Mouse (Mus musculus) cortical plate, adult 2 months (tissue): ENCODE data around the gene Tbc1d22a. TPM values are rescaled to one million over a fixed set of nuclear protein-coding genes. Genes with fewer than 3 reads are reported as not detected.

Experiments used
- H3K27ac ChIP-seq: fragments of 200-500 bp; 2 replicates; pipeline ENCODE4 v1.5.1; 2012; ENCODE audit warnings: low read length, control low read depth, inconsistent platforms; ENCODE audit not compliant: insufficient read depth
- H3K4me1 ChIP-seq: fragments of 200-500 bp; 2 replicates; pipeline ENCODE4 v1.6.1; 2011; ENCODE audit warnings: low read length; ENCODE audit not compliant: control insufficient read depth, insufficient read depth
- H3K4me3 ChIP-seq: fragments of 200-500 bp; 2 replicates; pipeline ENCODE4 v1.5.1; 2011; ENCODE audit warnings: mild to moderate bottlenecking, low read length, control low read depth; ENCODE audit not compliant: insufficient read depth
- CTCF ChIP-seq: fragments of 200-500 bp; IDR thresholded peaks from 2 replicates; pipeline ENCODE4 v1.5.1; 2011; ENCODE audit warnings: mild to moderate bottlenecking, control low read depth, low read length; ENCODE audit not compliant: insufficient read depth; ENCODE audit errors: extremely low read depth
- POLR2A ChIP-seq: fragments of 200-500 bp; IDR thresholded peaks from 2 replicates; pipeline ENCODE4 v1.6.1; 2011; ENCODE audit warnings: mild to moderate bottlenecking, low read length, control low read depth; ENCODE audit not compliant: insufficient read depth; ENCODE audit errors: extremely low read depth
- polyA plus RNA-seq: library from polyadenylated mRNA; depleted of rRNA; stranded (reverse); fragments of >200 nt; gene quantifications from 2 replicates; pipeline ENCODE4 v1.2.3, GENCODE M21; 2012

Gene Tbc1d22a
- polyA plus RNA-seq, 1 experiment: 33.9 TPM

DNA sequence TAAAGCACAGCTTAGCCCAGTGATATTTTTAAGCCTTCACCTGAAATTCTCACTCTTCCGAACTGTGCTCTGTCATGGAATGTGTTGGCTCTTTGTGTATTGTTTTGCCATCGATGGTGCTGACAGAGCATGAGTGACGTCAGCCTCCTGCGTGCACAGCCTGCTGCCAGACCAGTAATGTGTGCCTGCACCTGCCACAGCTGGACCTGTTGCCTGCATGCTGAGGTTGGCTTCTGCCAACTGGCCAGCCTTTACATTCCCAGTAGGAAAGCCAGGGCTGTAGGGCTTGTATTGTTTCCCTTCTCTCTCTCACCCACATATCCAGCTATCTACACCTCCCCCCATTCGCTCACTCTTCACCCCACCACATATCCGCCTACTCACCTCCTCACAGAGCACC is 262.2 kb downstream of the Tbc1d22a start:
- Histone ChIP-seq H3K27ac (no peak overlapping the region), H3K4me3 (no peak overlapping the region)
- TF ChIP-seq CTCF: no peak

GRCm38 (mm10) chr15:86477032-86477431 is 262.8 kb downstream of the Tbc1d22a start:
- Histone ChIP-seq H3K4me3 (no peak overlapping the region), H3K4me1 (peaks cover 2% of the 10 kb centered on the region; the same call in 1 of the 2 replicates), H3K27ac (no peak overlapping the region)
- TF ChIP-seq POLR2A (no peak), CTCF (no peak)

More for the DNA sequence above, 262.2 kb downstream of the Tbc1d22a start:
- H3K4me1 ChIP-seq: peaks cover 2% of the 10 kb centered on the region; the same call in 1 of the 2 replicates

GRCm38 (mm10) chr15:86477471-86477992 is 263.3 kb downstream of the Tbc1d22a start:
- Histone ChIP-seq H3K27ac (no peak overlapping the region), H3K4me1 (peaks cover 2% of the 10 kb centered on the region; the same call in 1 of the 2 replicates), H3K4me3 (no peak overlapping the region)
- TF ChIP-seq POLR2A: no peak
- TF ChIP-seq CTCF: no peak

- Histone ChIP-seq H3K4me3 (no peak overlapping the region), H3K27ac (no peak overlapping the region), H3K4me1 (peaks cover 2% of the 10 kb centered on the region; the same call in 1 of the 2 replicates)
- TF ChIP-seq CTCF (no peak), POLR2A (no peak)
These were observed 264.6 kb downstream of the Tbc1d22a start for GRCm38 (mm10) chr15:86478685-86479502.

- Histone ChIP-seq H3K27ac (no peak overlapping the region), H3K4me3 (no peak overlapping the region), H3K4me1 (peaks cover 5% of the 10 kb centered on the region)
- no peak for TF ChIP-seq CTCF
- no peak for TF ChIP-seq POLR2A
These were observed 268.1 kb downstream of the Tbc1d22a start for GRCm38 (mm10) chr15:86482362-86482761.

DNA sequence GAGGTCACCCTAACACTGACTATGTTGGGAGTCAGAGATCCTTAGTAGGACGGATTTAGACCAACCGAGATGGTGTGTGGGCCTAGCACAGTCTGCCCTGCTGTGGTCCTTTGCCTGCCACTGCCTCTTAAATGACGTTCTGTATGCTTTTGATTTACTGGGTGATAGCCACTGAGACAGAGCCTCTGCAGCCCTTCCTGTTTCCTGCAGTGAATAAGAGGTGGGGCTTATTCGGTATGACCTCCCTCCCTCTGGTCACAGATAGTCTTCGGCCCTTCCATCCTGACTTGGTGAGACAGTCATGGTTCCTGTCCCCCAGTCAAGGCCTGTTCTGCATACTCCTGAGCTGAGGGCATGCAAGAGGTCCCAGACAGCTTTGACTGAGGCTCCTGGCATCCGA is 271.6 kb downstream of the Tbc1d22a start:
- Histone ChIP-seq H3K27ac (no peak overlapping the region), H3K4me1 (peaks cover 6% of the 10 kb centered on the region), H3K4me3 (no peak overlapping the region)
- TF ChIP-seq POLR2A (no peak), CTCF (no peak)

DNA sequence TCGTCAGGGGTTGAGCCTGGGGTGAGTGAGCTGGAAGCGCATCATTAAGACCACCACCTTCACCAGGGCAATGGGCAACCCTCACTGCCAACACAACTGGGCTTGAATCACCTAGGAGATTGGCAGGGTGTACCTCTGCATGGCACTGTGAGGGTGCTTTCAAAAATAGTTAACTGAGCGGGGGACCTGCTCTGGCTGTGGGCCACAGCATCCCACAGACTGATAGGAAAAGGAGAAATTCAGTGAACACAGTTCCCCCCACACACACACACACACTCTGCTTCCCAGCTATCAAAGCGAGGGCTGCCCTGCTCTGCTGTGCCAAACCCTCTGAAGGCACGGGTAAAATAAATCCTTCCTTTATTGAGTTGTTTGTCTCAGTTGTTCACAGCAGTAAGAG is 273.1 kb downstream of the Tbc1d22a start:
- no peak overlapping the region for H3K27ac ChIP-seq
- H3K4me3 ChIP-seq: no peak overlapping the region
- TF ChIP-seq CTCF (no peak), POLR2A (no peak)
- H3K4me1 ChIP-seq: peaks cover 6% of the 10 kb centered on the region

DNA sequence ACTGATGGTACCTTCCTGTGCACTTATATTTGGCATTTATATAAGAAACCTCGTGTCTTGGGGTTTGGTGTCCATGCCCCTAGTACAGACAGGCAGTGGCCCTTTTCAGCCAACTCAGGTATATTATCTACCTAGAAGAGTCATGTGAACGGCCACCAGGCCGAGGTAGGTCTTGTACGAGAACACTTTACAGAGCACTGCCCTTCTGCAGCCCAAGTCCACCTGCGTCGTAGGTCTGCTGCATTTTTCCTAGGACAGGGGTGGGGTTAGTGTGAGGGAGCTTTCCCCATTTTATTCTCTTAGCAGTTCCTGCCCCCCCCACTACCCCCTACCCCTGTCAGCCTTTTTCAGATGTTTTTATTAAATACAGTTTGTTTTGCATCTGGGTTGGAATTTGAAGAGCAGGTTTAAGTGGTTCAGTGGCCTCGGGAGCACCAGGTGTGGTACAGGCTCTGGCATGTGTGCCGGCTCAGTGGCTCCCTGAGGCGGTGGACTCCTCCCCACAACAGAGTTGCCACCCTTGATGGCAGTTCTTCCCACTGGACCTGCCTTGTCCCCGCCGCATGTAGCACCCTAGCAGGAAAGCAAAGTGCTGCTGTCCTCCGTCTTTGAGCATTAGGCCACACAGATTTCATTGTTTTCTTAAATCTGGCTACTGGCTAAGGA is 277.3 kb downstream of the Tbc1d22a start:
- TF ChIP-seq CTCF (no peak), POLR2A (no peak)
- no peak overlapping the region for H3K27ac ChIP-seq
- H3K4me1 ChIP-seq: peaks cover 5% of the 10 kb centered on the region
- H3K4me3 ChIP-seq: no peak overlapping the region

GRCm38 (mm10) chr15:86492636-86493035 is 278.4 kb downstream of the Tbc1d22a start:
- TF ChIP-seq POLR2A: no peak
- TF ChIP-seq CTCF: no peak
- H3K27ac ChIP-seq: no peak overlapping the region
- H3K4me3 ChIP-seq: no peak overlapping the region
- H3K4me1 ChIP-seq: peaks cover 2% of the 10 kb centered on the region; the same call in 1 of the 2 replicates
